Mouse (Mus musculus) CD4-positive, CD25-positive, alpha-beta regulatory T cell, adult 2 months (primary cell): ENCODE results near the gene Gm4301.
"Not testable (repeated sequence)": the region's sequence is repeated elsewhere in the genome, so short reads cannot be mapped to it uniquely, and the experiment has no call there.

Experiments used
- DNase-seq: peaks from one replicate; pipeline ENCODE4 v3.0.0-alpha.2; 2012; ENCODE audit warnings: low read depth, low spot score

Gene Gm4301

GRCm38 (mm10) chr10:100335376-100335775 is at the start of gene Gm4301:
Gm4301 (plus strand) TSS chr10:100335676.
- DNase-seq = not testable (repeated sequence)

- DNase-seq = no peak
Measured at GRCm38 (mm10) chr10:100296105-100296504, 39.4 kb upstream of the Gm4301 start.

- DNase-seq = not testable (repeated sequence)
Measured at GRCm38 (mm10) chr10:100300106-100300505, 35.4 kb upstream of the Gm4301 start.

GRCm38 (mm10) chr10:100340536-100340935 is 5.1 kb downstream of the Gm4301 start, which contains the start of gene Gm4302:
Gm4302 (plus strand) TSS chr10:100340836.
- not testable (repeated sequence) for DNase-seq

GRCm38 (mm10) chr10:100345672-100346071 is 10.2 kb downstream of the Gm4301 start, which contains the start of gene Gm4303:
Gm4303 (plus strand) TSS chr10:100345972.
- DNase-seq = not testable (repeated sequence)

GRCm38 (mm10) chr10:100350793-100351192 is 15.3 kb downstream of the Gm4301 start, which contains the start of gene Gm4305:
Gm4305 (plus strand) TSS chr10:100351093.
- DNase-seq = not testable (repeated sequence)

- not testable (repeated sequence) for DNase-seq
Measured at GRCm38 (mm10) chr10:100356841-100357240, 21.4 kb downstream of the Gm4301 start.

GRCm38 (mm10) chr10:100361038-100361437 is 25.6 kb downstream of the Gm4301 start, which contains the start of gene Gm4307:
Gm4307 (plus strand) TSS chr10:100361338.
- not testable (repeated sequence) for DNase-seq

- DNase-seq = not testable (repeated sequence)
Measured at GRCm38 (mm10) chr10:100382460-100382859, 47.0 kb downstream of the Gm4301 start, which contains the start of gene Gm4312. Gm4312 (minus strand) TSS chr10:100382560.
